Mouse (Mus musculus): Measurements from ENCODE around the gene Olfr455. TPM values are rescaled to one million over a fixed set of nuclear protein-coding genes. Genes with fewer than 3 reads are reported as not detected.

The Olfr455 gene
- polyA plus RNA-seq, 1 experiment from 2014 or later = not detected

DNA sequence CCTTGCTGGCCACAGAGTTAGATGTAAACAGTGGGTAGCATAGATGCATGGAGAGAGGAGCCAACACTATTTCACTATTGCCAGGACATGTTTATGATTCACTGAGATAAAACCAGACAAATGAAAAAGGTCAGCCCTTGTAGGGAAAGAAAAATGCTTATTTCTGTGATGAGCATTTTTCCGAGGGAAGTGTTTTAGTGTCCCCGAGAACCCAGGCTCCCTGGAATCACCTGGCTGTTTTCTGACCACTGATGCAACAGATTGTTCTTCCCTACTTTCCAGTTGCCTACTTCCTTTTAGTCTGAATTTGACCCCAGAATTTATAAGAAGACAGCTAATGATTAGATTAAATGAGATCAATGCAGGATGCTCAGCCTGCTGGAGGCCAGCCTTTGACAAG lies 1.2 kb downstream of the Olfr455 start:
- 78% methylated on average over 2 of the region's 2 CpGs for WGBS (ENCODE audit: insufficient replicate concordance)
- no peak overlapping the region for H3K4me2 ChIP-seq
- H3K9ac ChIP-seq = no peak overlapping the region
- no peaks in the 10 kb centered on the region for H3K27me3 ChIP-seq (replicated peaks)
- H3K36me3 ChIP-seq = no peaks in the 10 kb centered on the region
- H3K9me3 ChIP-seq (replicated peaks) = no peaks in the 10 kb centered on the region
- no peak overlapping the region for H3K4me3 ChIP-seq
- no peaks in the 10 kb centered on the region for H3K4me1 ChIP-seq
- no peak overlapping the region for H3K27ac ChIP-seq
- no peak for ATAC-seq

DNA sequence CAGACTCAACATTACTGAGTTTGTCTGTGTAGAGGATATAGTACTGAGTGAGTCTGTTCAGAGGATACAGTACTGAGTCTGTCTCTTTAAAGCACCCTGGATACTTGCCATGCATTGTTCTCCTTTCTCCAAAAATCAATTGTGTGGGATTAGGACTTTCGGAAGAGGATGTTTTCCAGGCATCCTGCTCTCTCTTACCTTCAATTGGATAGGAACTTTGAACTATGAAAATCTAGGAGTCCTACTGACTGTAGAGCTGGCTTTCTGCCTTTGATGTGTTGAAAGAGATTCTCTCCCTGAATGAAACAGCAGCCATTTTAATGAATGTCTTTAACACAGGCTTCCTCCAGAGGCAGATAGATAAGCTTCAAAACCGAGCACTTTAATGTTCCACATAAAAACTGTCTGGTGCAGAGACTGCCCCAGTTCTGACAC lies 1.9 kb downstream of the Olfr455 start:
- no peak overlapping the region for H3K4me3 ChIP-seq
- H3K9ac ChIP-seq = no peak overlapping the region
- no peak overlapping the region for H3K4me2 ChIP-seq
- no peaks in the 10 kb centered on the region for H3K9me3 ChIP-seq (replicated peaks)
- H3K27ac ChIP-seq = no peak overlapping the region
- WGBS (ENCODE audit: insufficient replicate concordance) = 41% methylated on average over 2 of the region's 2 CpGs
- no peak for ATAC-seq
- no peaks in the 10 kb centered on the region for H3K4me1 ChIP-seq
- H3K27me3 ChIP-seq (replicated peaks) = no peaks in the 10 kb centered on the region
- H3K36me3 ChIP-seq = no peaks in the 10 kb centered on the region

DNA sequence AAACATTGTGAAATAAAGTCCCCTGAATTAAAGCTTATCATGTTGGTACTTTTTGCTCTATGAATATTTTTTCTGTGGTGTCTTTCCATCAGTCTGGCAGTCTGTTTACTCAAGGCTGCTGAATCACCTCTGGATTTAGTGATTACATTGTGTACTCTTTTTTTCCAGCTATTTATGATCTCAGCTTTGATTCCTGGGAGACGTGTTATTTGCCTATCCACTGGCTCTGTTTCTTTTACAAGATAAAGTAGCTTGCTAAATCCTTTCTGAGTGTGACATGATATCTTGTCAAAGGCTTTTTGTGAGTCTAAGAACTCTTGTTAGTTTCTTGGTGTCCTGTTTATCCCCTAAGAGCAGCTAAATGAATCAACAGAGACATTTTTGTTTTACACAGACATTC lies 2.5 kb downstream of the Olfr455 start:
- Histone ChIP-seq H3K9me3 (replicated peaks) (no peaks in the 10 kb centered on the region), H3K9ac (no peak overlapping the region), H3K27me3 (replicated peaks) (no peaks in the 10 kb centered on the region), H3K4me3 (no peak overlapping the region), H3K27ac (no peak overlapping the region), H3K4me1 (no peaks in the 10 kb centered on the region), H3K36me3 (no peaks in the 10 kb centered on the region), H3K4me2 (no peak overlapping the region)
- 42% methylated on average over 1 of the region's 1 CpGs for WGBS (ENCODE audit: insufficient replicate concordance)
- ATAC-seq = no peak

DNA sequence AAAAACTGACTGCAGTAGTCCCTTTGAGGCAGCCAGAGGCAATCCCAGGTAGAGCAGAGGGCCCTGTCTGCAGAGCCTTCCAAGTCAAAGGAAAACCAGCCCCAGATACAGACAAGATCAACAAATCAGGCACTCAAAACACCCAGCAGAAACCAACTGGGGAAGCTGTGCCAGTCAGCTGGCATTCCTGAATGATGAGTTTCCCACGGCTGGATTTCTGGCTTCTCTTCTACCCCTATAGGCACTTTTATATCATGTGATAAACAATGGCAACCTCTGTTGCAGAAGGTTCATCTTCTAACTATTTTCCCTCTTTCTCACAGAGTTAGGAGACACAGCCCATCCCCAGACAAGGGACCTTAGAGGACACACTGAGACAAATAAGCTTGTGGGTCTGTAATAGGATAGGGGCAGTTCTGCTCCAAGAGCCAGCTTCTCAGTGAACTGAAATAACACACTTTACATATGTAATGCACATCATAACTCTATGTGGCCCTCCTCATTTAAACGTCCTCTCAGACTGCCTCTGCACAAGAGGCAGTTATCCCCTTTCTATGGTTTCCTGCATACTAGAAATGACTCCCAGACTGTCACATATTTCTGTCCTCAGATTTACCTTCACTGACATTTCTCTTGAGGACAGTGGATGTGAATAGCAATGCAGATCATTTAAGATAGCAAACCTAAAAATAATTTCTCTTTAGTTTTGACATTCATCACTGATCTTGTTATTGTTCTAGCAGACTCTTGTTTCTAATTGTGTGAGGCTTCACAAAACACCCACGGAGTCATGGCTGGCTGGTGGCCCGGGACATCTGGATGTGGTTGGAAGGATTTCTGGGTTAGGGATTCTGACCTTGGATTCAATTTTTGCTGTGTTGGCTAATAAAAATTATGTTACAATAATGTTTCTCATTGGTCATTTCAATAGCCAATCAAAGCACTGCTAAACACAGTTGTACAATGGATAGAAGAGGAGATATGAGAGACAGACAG lies 5.1 kb downstream of the Olfr455 start:
- WGBS (ENCODE audit: insufficient replicate concordance) = 53% methylated on average over 4 of the region's 4 CpGs
- H3K9me3 ChIP-seq (replicated peaks) = no peaks in the 10 kb centered on the region
- ATAC-seq = no peak

DNA sequence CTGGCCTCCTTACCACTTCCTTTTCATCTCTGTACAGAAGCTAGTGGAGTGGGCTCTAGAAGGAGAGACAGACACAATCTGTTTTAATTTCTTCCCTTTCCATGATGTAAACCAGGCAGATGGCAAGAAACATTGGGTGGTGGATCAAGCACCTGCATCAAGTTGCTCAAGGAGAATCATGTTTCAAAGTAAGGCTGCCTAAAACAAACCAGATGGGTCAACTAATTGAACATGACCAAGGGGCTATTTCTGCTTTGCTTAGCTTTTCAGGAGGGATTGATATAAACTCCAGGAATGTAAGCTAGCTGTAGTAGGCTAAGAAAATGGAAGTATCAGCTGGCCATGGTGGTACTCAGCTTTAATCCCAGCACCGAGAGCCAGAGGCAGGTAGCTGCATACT lies 6.7 kb downstream of the Olfr455 start:
- 78% methylated on average over 1 of the region's 1 CpGs for WGBS (ENCODE audit: insufficient replicate concordance)

More for the DNA sequence above, 5.1 kb downstream of the Olfr455 start:
- Histone ChIP-seq H3K4me1 (no peaks in the 10 kb centered on the region), H3K9ac (no peak overlapping the region), H3K27me3 (replicated peaks) (no peaks in the 10 kb centered on the region), H3K4me3 (no peak overlapping the region), H3K4me2 (no peak overlapping the region), H3K27ac (no peak overlapping the region), H3K36me3 (no peaks in the 10 kb centered on the region)

DNA sequence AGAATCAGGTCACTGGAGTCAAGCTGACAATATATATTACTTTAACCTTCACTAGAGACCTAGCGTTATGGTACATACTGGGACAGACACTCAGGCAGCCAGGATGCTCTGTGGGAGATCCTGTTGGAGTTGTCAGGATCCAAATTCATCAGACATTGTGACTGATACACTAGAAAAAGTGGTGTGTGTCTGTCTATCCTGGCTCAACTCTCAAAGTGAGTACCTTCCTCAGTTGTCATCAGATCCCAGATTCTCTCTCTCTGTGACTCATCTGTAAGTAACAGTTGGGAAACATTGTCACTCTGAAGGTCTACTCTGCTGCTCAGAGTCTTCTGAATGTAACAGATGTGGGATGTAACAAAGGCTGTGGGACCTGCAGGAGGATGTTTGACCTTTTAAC lies 7.7 kb downstream of the Olfr455 start:
- Histone ChIP-seq H3K4me2 (no peak overlapping the region), H3K9ac (no peak overlapping the region), H3K27me3 (replicated peaks) (no peaks in the 10 kb centered on the region), H3K4me3 (no peak overlapping the region), H3K27ac (no peak overlapping the region), H3K4me1 (no peaks in the 10 kb centered on the region), H3K9me3 (replicated peaks) (no peaks in the 10 kb centered on the region), H3K36me3 (no peaks in the 10 kb centered on the region)
- 62% methylated on average over 1 of the region's 1 CpGs for WGBS (ENCODE audit: insufficient replicate concordance)
- ATAC-seq = no peak

More for the DNA sequence above, 6.7 kb downstream of the Olfr455 start:
- Histone ChIP-seq H3K9me3 (replicated peaks) (no peaks in the 10 kb centered on the region), H3K9ac (no peak overlapping the region), H3K4me3 (no peak overlapping the region), H3K36me3 (no peaks in the 10 kb centered on the region), H3K4me1 (no peaks in the 10 kb centered on the region), H3K27ac (no peak overlapping the region), H3K4me2 (no peak overlapping the region), H3K27me3 (replicated peaks) (no peaks in the 10 kb centered on the region)
- ATAC-seq = no peak

DNA sequence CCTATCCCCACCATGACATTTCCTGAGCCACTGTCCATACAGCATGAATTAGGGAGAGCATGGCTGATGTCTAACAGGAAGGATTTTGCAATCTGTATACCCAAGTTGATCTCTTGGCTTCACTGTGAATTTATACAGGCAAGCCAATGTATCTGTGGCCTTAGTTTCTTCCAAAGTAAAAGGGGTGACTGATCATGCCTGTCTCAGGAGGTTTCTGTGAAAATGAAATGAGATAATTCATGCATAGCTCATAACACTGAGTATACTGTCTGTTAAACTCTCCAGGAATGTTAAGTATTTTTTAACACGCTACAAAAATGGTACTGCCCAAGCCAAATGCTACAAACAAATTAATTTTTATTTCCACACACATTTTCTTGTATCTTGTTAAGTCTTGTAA lies 33.9 kb downstream of the Olfr455 start:
- no peaks in the 10 kb centered on the region for H3K36me3 ChIP-seq
- H3K27me3 ChIP-seq (replicated peaks) = no peaks in the 10 kb centered on the region
- ATAC-seq = no peak

DNA sequence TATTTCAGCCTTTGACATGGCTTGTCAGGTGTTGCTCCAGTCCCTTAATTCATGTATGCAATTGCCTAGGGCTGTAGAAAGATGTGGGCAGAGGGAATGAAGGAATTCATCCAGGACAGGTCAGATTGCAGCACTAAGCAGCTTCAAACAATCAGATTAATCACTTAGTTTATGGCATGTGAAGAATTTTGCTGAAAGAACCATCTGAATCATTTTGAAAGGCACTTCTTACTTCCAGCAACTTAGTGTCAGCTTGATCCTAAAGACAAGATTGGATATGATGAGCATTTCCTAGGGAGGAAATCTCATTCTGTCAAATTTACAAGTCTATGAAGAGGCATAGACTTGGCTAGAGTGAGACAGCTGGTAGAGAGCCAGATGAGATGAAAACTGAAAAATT lies 38.1 kb downstream of the Olfr455 start:
- no peak overlapping the region for H3K27ac ChIP-seq
- H3K4me2 ChIP-seq = no peak overlapping the region
- H3K4me1 ChIP-seq = no peaks in the 10 kb centered on the region
- ATAC-seq = no peak
- H3K9ac ChIP-seq = no peak overlapping the region
- H3K27me3 ChIP-seq (replicated peaks) = no peaks in the 10 kb centered on the region
- no peaks in the 10 kb centered on the region for H3K36me3 ChIP-seq
- no peaks in the 10 kb centered on the region for H3K9me3 ChIP-seq (replicated peaks)
- H3K4me3 ChIP-seq = no peak overlapping the region

More for the DNA sequence above, 33.9 kb downstream of the Olfr455 start:
- 64% methylated on average over 1 of the region's 1 CpGs for WGBS (ENCODE audit: insufficient replicate concordance)
- no peaks in the 10 kb centered on the region for H3K4me1 ChIP-seq
- no peak overlapping the region for H3K4me3 ChIP-seq
- no peak overlapping the region for H3K27ac ChIP-seq
- no peak overlapping the region for H3K4me2 ChIP-seq
- no peaks in the 10 kb centered on the region for H3K9me3 ChIP-seq (replicated peaks)
- H3K9ac ChIP-seq = no peak overlapping the region

DNA sequence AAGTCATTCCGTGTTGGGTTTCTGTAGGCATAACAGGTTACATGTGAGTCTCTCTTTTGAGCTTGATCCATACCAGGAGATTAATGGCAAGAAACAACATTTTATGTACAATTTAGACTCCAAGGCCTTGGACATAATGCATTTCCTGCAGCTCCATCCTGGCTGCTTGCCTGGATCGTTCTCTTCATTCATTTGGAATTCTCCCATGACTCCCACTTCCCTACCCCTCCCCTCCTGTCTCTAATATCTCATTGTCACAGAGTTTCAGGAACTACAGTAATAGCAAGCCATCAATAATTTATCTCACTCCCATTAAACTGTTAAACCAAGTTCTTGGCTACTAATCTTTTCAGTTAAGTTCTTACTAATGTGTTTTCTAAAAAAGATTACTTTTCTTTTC lies 43.9 kb downstream of the Olfr455 start:
- H3K9ac ChIP-seq = no peak overlapping the region
- no peak overlapping the region for H3K4me2 ChIP-seq
- no peaks in the 10 kb centered on the region for H3K36me3 ChIP-seq
- H3K27ac ChIP-seq = no peak overlapping the region
- H3K9me3 ChIP-seq (replicated peaks) = no peaks in the 10 kb centered on the region
- no peaks in the 10 kb centered on the region for H3K27me3 ChIP-seq (replicated peaks)
- ATAC-seq = no peak
- H3K4me1 ChIP-seq = no peaks in the 10 kb centered on the region
- H3K4me3 ChIP-seq = no peak overlapping the region
- 81% methylated on average over 2 of the region's 2 CpGs for WGBS (ENCODE audit: insufficient replicate concordance)

DNA sequence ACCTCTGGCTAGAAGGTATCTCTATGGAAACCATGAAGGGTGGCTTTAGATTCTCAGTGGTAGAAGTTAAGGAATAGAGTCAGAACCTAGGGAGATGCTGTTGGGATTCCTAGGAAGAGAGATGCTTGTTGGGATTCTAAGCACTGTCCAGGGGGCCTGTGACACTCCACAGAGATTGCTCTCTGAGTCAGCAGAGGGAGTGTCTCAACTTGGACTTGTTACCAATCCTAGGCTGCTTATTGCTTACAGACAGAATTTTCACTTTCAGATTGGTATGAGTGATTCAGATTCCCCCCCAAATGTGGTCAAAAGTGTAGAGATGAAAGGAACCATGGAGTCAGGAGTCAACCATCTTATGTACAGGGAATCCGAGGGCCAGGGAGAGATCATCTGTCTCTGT lies 57.7 kb downstream of the Olfr455 start:
- Histone ChIP-seq H3K9ac (no peak overlapping the region), H3K27ac (no peak overlapping the region), H3K4me1 (no peaks in the 10 kb centered on the region), H3K4me2 (no peak overlapping the region), H3K4me3 (no peak overlapping the region), H3K36me3 (no peaks in the 10 kb centered on the region), H3K27me3 (replicated peaks) (no peaks in the 10 kb centered on the region), H3K9me3 (replicated peaks) (no peaks in the 10 kb centered on the region)
- ATAC-seq = no peak
- 48% methylated on average over 1 of the region's 1 CpGs for WGBS (ENCODE audit: insufficient replicate concordance)

DNA sequence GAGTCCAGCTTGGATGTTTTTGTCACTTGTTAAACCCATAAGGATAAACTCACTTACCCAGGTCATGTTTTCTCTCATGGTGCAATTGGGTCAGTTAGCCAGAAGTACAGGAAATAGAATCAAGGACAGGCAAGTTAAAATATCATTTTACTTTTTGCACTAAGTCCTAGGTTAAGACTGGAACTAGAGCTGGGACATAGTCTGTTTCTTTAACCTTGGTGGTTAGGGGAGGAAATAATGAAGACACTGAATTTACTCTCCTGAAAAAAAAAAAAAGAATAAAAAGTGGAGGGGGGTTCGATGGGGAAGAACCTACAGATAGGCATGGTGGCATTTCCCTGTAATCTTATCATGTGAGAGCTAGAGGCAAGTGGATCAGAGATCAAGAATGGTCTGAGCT lies 60.3 kb downstream of the Olfr455 start, which contains the start of gene Olfr456:
Olfr456 (minus strand) TSS at position 101 of the 400 bp plus-strand sequence.
- H3K9ac ChIP-seq = no peak within 1 kb of the TSS
- ATAC-seq = no peak
- 56% methylated on average over 1 of the region's 1 CpGs for WGBS (ENCODE audit: insufficient replicate concordance)
- no peaks in the 10 kb centered on the region for H3K9me3 ChIP-seq (replicated peaks)
- H3K4me3 ChIP-seq = no peak within 1 kb of the TSS
- H3K4me1 ChIP-seq = no peaks in the 10 kb centered on the region
- H3K4me2 ChIP-seq = no peak within 1 kb of the TSS
- H3K27me3 ChIP-seq (replicated peaks) = no peaks in the 10 kb centered on the region
- no peaks in the 10 kb centered on the region for H3K36me3 ChIP-seq
- no peak within 1 kb of the TSS for H3K27ac ChIP-seq

Data from liver, embryonic 12.5 days (tissue).